Mouse (Mus musculus) stomach, postnatal 0 days (tissue): ENCODE results near the gene Lgi1. TPM values are rescaled to one million over a fixed set of nuclear protein-coding genes. Genes with fewer than 3 reads are reported as not detected.

ENCODE experiments used
- ATAC-seq: fragments of 200-750 bp; cut with Nextera tagmentation; 2 replicates; pipeline ENCODE4 v1.8.0; 2017; ENCODE audit not compliant: low FRiP score, low TSS enrichment
- DNase-seq: peaks from one replicate; pipeline ENCODE4 v3.0.0-alpha.2; 2016; ENCODE audit warnings: low spot score
- H3K27ac ChIP-seq: fragments of 300-500 bp; sonication (generic); replicated peaks from 2 replicates; pipeline ENCODE4 v1.5.1; 2014; ENCODE audit warnings: mild to moderate bottlenecking, control low read depth
- H3K27me3 ChIP-seq: fragments of 300-500 bp; sonication (generic); 2 replicates; pipeline ENCODE4 v1.6.1; 2014; ENCODE audit warnings: low read length; ENCODE audit not compliant: control insufficient read depth, insufficient read depth
- H3K36me3 ChIP-seq: fragments of 300-500 bp; sonication (generic); 2 replicates; pipeline ENCODE4 v1.6.1; 2014; ENCODE audit warnings: low read length, mixed read lengths; ENCODE audit not compliant: control insufficient read depth, insufficient read depth
- H3K4me1 ChIP-seq: fragments of 300-500 bp; sonication (generic); replicated peaks from 2 replicates; pipeline ENCODE4 v1.6.1; 2014; ENCODE audit warnings: antibody characterized with exemption; ENCODE audit not compliant: control insufficient read depth, insufficient read depth
- H3K4me2 ChIP-seq: fragments of 300-500 bp; sonication (generic); replicated peaks from 2 replicates; pipeline ENCODE4 v1.6.1; 2014; ENCODE audit warnings: low read depth, mild to moderate bottlenecking, control low read depth, moderate library complexity
- H3K4me3 ChIP-seq: fragments of 300-500 bp; sonication (generic); 2 replicates; pipeline ENCODE4 v1.5.1; 2014; ENCODE audit warnings: low read depth, low read length, control low read depth
- H3K9ac ChIP-seq: fragments of 300-500 bp; sonication (generic); 2 replicates; pipeline ENCODE4 v1.6.1; 2014; ENCODE audit warnings: mild to moderate bottlenecking, low read length, control low read depth, mixed read lengths
- H3K9me3 ChIP-seq: fragments of 300-500 bp; sonication (generic); 2 replicates; pipeline ENCODE4 v1.6.1; 2016; ENCODE audit warnings: low read length; ENCODE audit not compliant: control insufficient read depth
- CTCF ChIP-seq: IDR thresholded peaks from 2 replicates; pipeline ENCODE4 v1.5.1; 2016; ENCODE audit warnings: antibody characterized with exemption, low read depth, mild to moderate bottlenecking, moderate library complexity
- EP300 ChIP-seq: optimal IDR thresholded peaks from 2 replicates; pipeline ENCODE3; 2016; ENCODE audit warnings: antibody characterized with exemption
- WGBS: fragments of 180-500 bp; shearing (Covaris S2); extraction: QIAGEN DNeasy Blood & Tissue Kit; methylation state at CpG from one replicate; pipeline ENCODE4 v1.1.7; 2014; 5-methylcytosine and 5-hydroxymethylcytosine counted together
- polyA plus RNA-seq: library from polyadenylated mRNA; unstranded; fragments of >200 nt; fragmentation: Nextera tagmentation; extraction: Ambion mirVana; gene quantifications from 2 replicates; pipeline ENCODE4 v1.2.1, GENCODE M21; 2015

Gene Lgi1
- polyA plus RNA-seq, 1 experiment from 2014 or later: 1.0 TPM

GRCm38 (mm10) chr19:38343246-38343645 is 78.9 kb downstream of the Lgi1 start:
- Histone ChIP-seq H3K4me1 (no peaks in the 10 kb centered on the region), H3K9ac (no peak overlapping the region), H3K27me3 (no peaks in the 10 kb centered on the region), H3K36me3 (no peaks in the 10 kb centered on the region), H3K4me2 (no peak overlapping the region), H3K4me3 (no peak overlapping the region), H3K27ac (no peak overlapping the region), H3K9me3 (no peaks in the 10 kb centered on the region)
- no peak for TF ChIP-seq CTCF
- no peak for DNase-seq
- ATAC-seq: no peak
- WGBS: 65% methylated on average over 1 of the region's 1 CpGs

- Histone ChIP-seq H3K36me3 (no peaks in the 10 kb centered on the region), H3K9ac (no peak overlapping the region), H3K4me1 (no peaks in the 10 kb centered on the region), H3K4me2 (no peak overlapping the region), H3K9me3 (no peaks in the 10 kb centered on the region), H3K27me3 (no peaks in the 10 kb centered on the region), H3K4me3 (no peak overlapping the region), H3K27ac (no peak overlapping the region)
- TF ChIP-seq CTCF (no peak), EP300 (no peak)
- DNase-seq (no peak), ATAC-seq (no peak)
- 43% methylated on average over 13 of the region's 13 CpGs for WGBS
Measured at GRCm38 (mm10) chr19:38348271-38349012, 84.1 kb downstream of the Lgi1 start.

- no peak overlapping the region for H3K27ac ChIP-seq
- ATAC-seq (no peak), DNase-seq (no peak)
- TF ChIP-seq EP300: no peak
- no peak for TF ChIP-seq CTCF
- no peak overlapping the region for H3K4me2 ChIP-seq
- no peak overlapping the region for H3K9ac ChIP-seq
- no peaks in the 10 kb centered on the region for H3K36me3 ChIP-seq
- H3K4me1 ChIP-seq: no peaks in the 10 kb centered on the region
- no peaks in the 10 kb centered on the region for H3K27me3 ChIP-seq
- no peak overlapping the region for H3K4me3 ChIP-seq
- H3K9me3 ChIP-seq: no peaks in the 10 kb centered on the region
- WGBS: 80% methylated on average over 5 of the region's 5 CpGs
Measured at GRCm38 (mm10) chr19:38349013-38349341, 84.6 kb downstream of the Lgi1 start.

- Histone ChIP-seq H3K9me3 (no peaks in the 10 kb centered on the region), H3K4me2 (no peak overlapping the region), H3K36me3 (no peaks in the 10 kb centered on the region), H3K4me3 (no peak overlapping the region), H3K27me3 (no peaks in the 10 kb centered on the region), H3K27ac (no peak overlapping the region), H3K4me1 (no peaks in the 10 kb centered on the region), H3K9ac (no peak overlapping the region)
- DNase-seq (peak; percentile 26), ATAC-seq (peak; percentile 82)
- WGBS: 76% methylated on average over 2 of the region's 2 CpGs
- TF ChIP-seq CTCF (no peak), EP300 (no peak)
Measured at GRCm38 (mm10) chr19:38351202-38351601, 86.9 kb downstream of the Lgi1 start.

- no peaks in the 10 kb centered on the region for H3K4me1 ChIP-seq
- peak overlapping the region; percentile 18; the same call in 1 of the 2 replicates for H3K27ac ChIP-seq
- H3K27me3 ChIP-seq: no peaks in the 10 kb centered on the region
- no peak for TF ChIP-seq EP300
- TF ChIP-seq CTCF: no peak
- no peak overlapping the region for H3K4me2 ChIP-seq
- WGBS: 70% methylated on average over 3 of the region's 3 CpGs
- DNase-seq: peak; percentile 19
- H3K36me3 ChIP-seq: no peaks in the 10 kb centered on the region
- H3K4me3 ChIP-seq: no peak overlapping the region
- ATAC-seq: peak; percentile 41; the same call in 1 of the 2 replicates
- no peaks in the 10 kb centered on the region for H3K9me3 ChIP-seq
- no peak overlapping the region for H3K9ac ChIP-seq
Measured at GRCm38 (mm10) chr19:38351728-38352127, 87.4 kb downstream of the Lgi1 start.

GRCm38 (mm10) chr19:38352495-38353130 is 88.3 kb downstream of the Lgi1 start:
- DNase-seq: peak; percentile 41
- no peak overlapping the region; the same call in 1 of the 2 replicates for H3K27ac ChIP-seq
- WGBS: 33% methylated on average over 6 of the region's 6 CpGs
- H3K27me3 ChIP-seq: no peaks in the 10 kb centered on the region
- 0 out of 2 replicates have a peak, but pooled peaks have one; percentile 29 for ATAC-seq
- no peak overlapping the region for H3K4me2 ChIP-seq
- no peaks in the 10 kb centered on the region for H3K9me3 ChIP-seq
- no peak overlapping the region for H3K9ac ChIP-seq
- H3K4me3 ChIP-seq: no peak overlapping the region
- no peaks in the 10 kb centered on the region for H3K4me1 ChIP-seq
- TF ChIP-seq EP300 (no peak), CTCF (peak; percentile 84)
- H3K36me3 ChIP-seq: no peaks in the 10 kb centered on the region
